Mouse (Mus musculus) left cerebral cortex, postnatal 25 days (tissue): ENCODE data around the gene Tor4a. TPM values are rescaled to one million over a fixed set of nuclear protein-coding genes. Genes with fewer than 3 reads are reported as not detected.

Source experiments
- DNase-seq, 2 experiments: peaks; one replicate each; pipeline ENCODE4 v3.0.0; 2022; ENCODE audit warnings: low spot score in 2 of 2, mixed read lengths in 1 of 2
- intact Hi-C: fragments of 180-260 bp; cut with DNase I; formaldehyde crosslinking; loops from one replicate; pipeline ENCODE4 v1.15.1; 2025
- total RNA-seq, 2 experiments: library from RNA; stranded (reverse); gene quantifications; 2 replicates each; pipeline ENCODE4 v1.2.3; 2021

The Tor4a gene
- total RNA-seq, 2 experiments from 2014 or later, result 1.9 to 2.3 TPM

DNA sequence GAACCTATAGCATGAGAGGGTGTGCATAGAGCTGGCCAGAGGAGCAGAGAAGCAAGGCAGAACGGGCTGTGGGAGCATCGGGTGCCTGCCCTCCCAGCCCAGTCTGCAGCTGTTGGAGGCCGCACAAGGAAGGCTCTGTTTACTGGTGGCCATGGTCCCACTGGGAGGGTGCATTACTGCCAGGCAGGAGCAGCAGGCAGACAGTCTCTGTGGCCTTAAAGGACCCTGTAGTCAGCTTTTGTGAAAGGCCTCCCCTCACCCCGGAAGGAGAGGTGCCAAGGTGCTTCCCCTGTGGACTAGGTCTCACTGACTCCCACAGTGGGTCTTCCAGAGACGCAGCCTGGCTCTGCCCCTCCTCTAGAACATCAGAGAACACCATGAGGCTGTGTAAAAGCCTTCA, 30.2 kb upstream of the Tor4a start:
- intact Hi-C loops, result no loop called here
- peak; percentile 39 to 60 for DNase-seq

- intact Hi-C loops, result loop anchor here (2.0 kb wide), 2 partner anchors 15 to 29 kb away; partner anchors contain the start of genes Nelfb and Tmem203
- DNase-seq, result no peak
Measured at GRCm38 (mm10) chr2:25225811-25226379, 29.2 kb upstream of the Tor4a start.

- DNase-seq, result peak; percentile 98 to 100
- intact Hi-C loops, result loop anchor here (2.0 kb wide), 2 partner anchors 14 to 30 kb away; partner anchors contain the start of genes Nelfb and Tmem203
Measured at GRCm38 (mm10) chr2:25224766-25225752, 28.4 kb upstream of the Tor4a start.

DNA sequence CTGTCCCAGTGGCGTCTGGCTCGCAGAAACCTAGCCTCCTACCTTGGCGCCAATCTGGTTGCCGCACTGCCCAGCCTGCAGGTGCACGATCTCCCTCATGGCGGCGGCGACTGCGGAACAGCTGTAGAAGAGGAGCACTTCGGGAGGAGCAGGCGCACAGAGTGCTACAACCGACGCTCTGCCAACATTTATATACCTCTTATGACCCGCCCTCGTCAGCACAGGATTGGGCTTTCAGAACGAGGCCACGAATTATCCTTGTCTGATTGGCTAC, 27.7 kb upstream of the Tor4a start, which contains the start of gene Tubb4b:
Gene Tubb4b, minus strand, starts transcription at position 211 of the 274 bp plus-strand sequence.
- intact Hi-C loops, result loop anchor here (2.0 kb wide), 2 partner anchors 14 to 30 kb away; partner anchors contain the start of genes Nelfb and Tmem203
- no peak for DNase-seq

GRCm38 (mm10) chr2:25223681-25224491, 27.2 kb upstream of the Tor4a start:
- intact Hi-C loops, result loop anchor here (2.0 kb wide), 2 partner anchors 13 to 31 kb away; partner anchors contain the start of genes Nelfb and Tmem203
- peak; percentile 76 to 79 for DNase-seq

- intact Hi-C loops, result no loop called here
Measured at GRCm38 (mm10) chr2:25221331-25221772, 24.7 kb upstream of the Tor4a start.

DNA sequence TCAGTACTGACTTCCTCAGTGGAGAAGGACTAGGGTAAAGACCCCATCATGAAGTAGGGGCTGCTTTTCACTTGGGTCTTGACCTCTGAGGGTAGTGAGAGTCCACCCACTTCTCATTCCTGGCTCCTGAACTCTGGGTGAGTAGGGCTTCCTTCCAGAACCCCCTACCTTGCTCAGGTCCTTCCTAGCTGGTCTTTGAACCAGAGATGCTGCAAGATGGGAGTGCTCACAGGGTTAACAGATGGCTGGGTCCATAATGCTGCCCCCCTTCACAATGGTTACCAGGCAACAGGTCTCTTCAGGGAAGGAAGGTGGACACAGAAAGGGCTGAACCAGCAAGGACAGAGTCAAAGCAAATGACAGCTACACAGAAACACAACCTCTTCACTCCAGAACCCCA, 21.8 kb upstream of the Tor4a start, which contains the start of gene Fam166a:
Gene Fam166a, plus strand, starts transcription at position 301 of the 400 bp plus-strand sequence.
- intact Hi-C loops, result no loop called here
- DNase-seq, result no peak

More at GRCm38 (mm10) chr2:25221331-25221772, 24.7 kb upstream of the Tor4a start:
- no peak for DNase-seq

DNA sequence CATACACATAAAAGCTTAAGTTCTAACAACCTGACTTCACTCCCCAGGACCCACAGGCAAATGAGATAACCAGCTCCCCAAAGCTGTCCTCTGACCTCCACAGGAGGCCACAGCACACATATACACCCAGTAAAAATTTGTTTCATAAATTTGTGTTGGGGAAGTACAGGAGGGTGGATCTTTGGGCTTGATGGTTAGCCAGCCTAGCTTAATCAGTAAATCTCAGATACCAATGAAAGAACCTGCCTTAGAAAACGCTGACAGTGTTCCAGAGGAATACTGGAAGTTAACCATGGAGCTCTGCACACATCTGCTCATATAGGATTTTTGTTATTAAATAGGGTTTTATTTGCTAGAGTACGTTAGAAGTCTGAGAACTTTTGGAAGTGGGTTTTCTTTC, 21.0 kb upstream of the Tor4a start:
- DNase-seq, result no peak
- intact Hi-C loops, result no loop called here

DNA sequence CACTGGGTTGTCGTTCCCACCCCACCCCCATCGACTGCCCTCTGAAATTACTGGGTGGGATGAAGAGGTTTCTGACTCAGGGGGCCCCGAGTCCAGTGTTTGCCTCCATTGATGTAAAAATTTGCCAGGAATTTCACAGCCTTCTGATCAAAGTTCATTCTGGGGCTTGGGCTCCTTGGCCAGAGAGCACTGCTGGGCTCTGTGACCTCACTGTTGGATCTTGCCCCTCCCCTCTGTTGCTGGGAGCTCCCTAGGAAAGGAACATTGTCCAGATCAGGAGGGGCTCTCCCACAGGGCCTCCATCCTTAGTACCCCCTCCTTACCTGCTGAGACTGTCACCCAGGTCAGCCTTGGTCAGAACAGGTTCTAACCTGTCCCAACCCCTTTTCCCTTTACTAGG, 17.8 kb upstream of the Tor4a start, which contains the start of gene Stpg3:
Gene Stpg3, minus strand, starts transcription at position 194 of the 400 bp plus-strand sequence.
- DNase-seq, result no peak
- intact Hi-C loops, result no loop called here

GRCm38 (mm10) chr2:25213266-25213865, 16.7 kb upstream of the Tor4a start:
- no peak for DNase-seq
- intact Hi-C loops, result no loop called here

- intact Hi-C loops, result loop anchor here (2.0 kb wide), 1 partner anchor 14 kb away; the partner anchor contains the start of gene Tubb4b
- DNase-seq, result peak; percentile 83 to 84
Measured at GRCm38 (mm10) chr2:25211121-25211670, 14.5 kb upstream of the Tor4a start, which contains the start of gene Nelfb. Gene Nelfb (minus strand): TSS chr2:25211489.

DNA sequence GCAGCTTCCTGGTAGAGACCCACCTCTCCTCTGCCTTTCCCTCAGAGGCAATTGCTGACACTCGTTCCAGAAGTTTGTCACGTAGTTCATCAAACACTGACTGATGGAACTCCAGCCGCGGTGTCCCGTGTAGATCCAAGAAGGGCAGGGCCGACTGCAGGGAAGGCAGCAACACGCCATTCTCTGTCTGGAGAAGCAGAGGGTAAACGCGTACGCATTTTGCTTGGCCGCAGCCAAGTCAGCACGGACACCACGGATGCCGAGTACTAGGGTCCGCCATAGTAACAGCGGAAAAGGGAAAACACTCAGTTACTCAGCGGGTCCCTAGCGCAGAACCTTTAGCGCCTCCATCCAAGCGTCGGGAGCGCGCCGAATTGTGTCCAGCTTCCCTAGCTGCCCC, 14.0 kb upstream of the Tor4a start:
- intact Hi-C loops, result loop anchor here (2.0 kb wide), 1 partner anchor 14 kb away; the partner anchor contains the start of gene Tubb4b
- no peak for DNase-seq

DNA sequence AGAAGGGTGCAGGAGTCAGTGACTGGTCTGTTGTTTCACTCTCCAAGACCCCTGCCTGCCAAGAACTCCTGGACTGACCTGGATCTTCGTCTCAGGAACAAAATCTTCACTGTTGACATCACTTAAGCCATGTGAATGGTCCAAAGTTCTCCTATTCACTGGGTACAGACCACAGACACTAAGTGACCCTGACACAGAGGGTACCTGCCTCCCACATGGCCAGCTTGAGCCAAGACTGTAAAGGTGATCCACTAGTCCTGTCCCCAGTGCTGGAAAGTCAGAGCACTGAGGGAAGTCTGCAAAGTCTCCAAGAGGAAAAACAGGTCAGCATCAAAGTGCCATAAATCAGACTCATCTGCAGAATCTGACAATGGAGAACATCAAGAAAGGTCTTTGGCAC, 10.9 kb upstream of the Tor4a start:
- DNase-seq, result no peak
- intact Hi-C loops, result no loop called here

- DNase-seq, result no peak
- intact Hi-C loops, result no loop called here
Measured at GRCm38 (mm10) chr2:25203631-25204214, 7.0 kb upstream of the Tor4a start.

DNA sequence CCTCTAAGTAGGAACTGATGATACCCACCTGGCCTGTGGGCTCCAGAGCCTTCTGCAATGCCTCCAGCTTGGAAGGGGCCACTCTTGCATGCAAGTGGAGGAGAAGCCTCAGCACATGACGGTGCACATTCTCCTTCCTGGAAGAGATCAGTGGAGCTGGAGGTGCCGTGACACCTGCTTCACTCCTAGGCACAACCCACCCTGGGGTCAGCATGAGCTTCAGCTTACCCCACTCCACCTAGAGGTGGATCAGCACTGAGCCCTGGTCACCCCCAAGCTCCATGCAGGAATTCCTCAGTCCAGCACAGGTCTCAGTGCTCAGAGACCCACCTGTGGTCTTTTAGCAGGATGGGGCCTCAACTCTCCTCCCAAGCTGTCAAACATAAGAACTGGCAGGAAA, 3.9 kb upstream of the Tor4a start:
- DNase-seq, result no peak
- intact Hi-C loops, result no loop called here

DNA sequence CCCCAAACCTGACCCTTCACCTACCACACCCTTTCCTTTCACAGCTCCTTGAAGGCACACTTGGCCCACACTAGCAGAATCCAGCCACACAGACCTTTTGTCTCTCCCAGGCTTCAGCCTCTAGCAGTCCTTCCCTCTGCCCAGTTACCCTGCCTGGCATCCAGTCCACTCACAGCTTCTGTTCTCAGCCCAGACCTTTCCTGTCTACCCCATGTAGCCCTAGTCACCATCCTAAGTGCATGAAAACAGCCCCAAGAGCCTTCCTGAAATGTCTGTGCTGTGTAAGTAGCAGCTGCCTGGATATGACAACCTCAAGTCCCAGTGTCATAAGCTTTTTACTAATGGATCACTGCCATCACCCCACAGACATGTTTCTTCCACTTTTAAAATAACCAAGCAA, 1.3 kb upstream of the Tor4a start:
- intact Hi-C loops, result no loop called here

DNA sequence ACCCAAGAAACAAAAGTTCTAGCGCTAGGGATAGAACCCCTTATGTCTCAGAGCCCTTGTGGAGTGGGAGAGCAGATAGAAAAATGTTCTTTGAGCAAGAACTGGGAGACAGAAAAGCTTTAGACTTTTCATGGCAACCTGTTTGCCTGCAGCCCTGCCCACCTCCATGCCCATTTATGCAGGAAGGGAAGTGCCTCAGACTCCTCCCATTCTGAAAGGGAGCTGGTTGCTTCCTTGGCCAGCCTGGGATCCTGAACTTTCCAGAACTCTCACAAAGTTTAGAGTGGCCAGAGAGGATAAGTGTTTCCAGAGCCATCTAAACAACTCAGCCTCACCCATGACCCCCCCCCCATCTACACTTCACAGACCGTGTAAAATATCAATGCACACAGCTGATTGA, 505 bp upstream of the Tor4a start:
- no peak for DNase-seq
- intact Hi-C loops, result no loop called here

More for the DNA sequence above, 1.3 kb upstream of the Tor4a start:
- no peak for DNase-seq
